Mouse (Mus musculus): ENCODE data around the gene Fam183b. TPM values are rescaled to one million over a fixed set of nuclear protein-coding genes. Genes with fewer than 3 reads are reported as not detected.

Gene Fam183b
- polyA plus RNA-seq (2014; fragmentation: Illumina TruSeq; extraction: RNeasy Lipid Tissue Mini Kit (QIAGEN cat#74804); ENCODE audit: low read depth, low replicate concordance): not detected

DNA sequence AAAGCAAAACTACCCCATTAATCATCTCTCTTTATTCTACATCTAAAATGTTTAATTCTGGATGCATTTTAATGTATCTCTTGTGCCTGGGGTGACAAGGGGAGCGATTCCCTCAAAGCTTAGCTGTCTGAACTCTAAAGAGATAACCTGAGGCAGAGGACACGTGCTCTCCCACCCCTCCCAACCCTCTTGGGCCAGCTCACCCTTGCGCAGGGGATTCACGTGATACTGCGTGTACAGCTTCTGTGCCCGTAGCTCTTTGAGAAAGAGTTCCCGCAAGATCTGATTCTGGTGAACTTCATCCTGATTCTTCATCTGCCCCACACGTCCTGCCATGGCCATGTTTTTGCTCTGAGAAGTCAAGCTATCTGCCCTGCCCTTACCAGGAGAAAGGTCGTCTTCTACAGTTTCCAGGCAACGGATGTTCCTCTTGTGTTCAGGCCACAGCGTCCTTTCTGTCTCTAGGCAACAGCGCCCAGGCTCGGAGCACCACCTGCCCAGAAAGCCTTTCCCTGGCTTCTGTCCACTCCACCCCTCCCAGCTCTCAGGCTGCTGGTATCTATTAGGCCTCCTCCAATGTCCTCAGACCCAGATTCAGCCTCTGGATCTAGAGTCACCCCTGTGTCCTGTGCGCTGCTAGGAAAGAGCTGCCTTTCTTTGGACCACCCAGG, at the start of gene Fam183b:
Gene Fam183b, minus strand, starts transcription at position 403 of the 671 bp plus-strand sequence.

GRCm38 (mm10) chr11:58846919-58847461, 45.2 kb upstream of the Fam183b start, which contains the start of gene Gm12258:
TSS of gene Gm12258 (plus strand) at chr11:58847158.

GRCm38 (mm10) chr11:58838951-58839350, 37.2 kb upstream of the Fam183b start, which contains the start of gene Olfr311:
TSS of gene Olfr311 (plus strand) at chr11:58839251.

DNA sequence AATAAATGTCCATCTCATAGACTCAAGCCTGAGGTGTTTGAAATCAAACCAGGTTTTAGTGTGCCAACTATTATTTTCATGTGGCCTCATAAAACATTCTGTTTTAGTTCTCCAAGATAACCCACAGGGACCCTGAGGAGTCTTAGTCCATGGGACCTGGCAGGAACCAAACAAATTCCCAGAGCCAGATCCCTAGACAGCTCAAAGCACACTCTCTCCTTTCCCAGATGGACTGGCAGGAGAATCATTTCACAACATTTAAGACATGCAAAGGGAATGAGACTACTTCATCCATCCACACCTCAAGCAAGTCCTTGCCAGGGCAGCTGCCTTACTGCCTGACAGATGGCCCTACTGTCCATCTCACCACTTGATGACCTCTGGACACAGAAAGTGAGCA, 27.2 kb upstream of the Fam183b start, which contains the start of gene Olfr312:
Gene Olfr312, plus strand, starts transcription at position 301 of the 400 bp plus-strand sequence.

GRCm38 (mm10) chr11:58814700-58815099, 12.9 kb upstream of the Fam183b start, which contains the start of gene Olfr313:
TSS of gene Olfr313 (plus strand) at chr11:58815000.

DNA sequence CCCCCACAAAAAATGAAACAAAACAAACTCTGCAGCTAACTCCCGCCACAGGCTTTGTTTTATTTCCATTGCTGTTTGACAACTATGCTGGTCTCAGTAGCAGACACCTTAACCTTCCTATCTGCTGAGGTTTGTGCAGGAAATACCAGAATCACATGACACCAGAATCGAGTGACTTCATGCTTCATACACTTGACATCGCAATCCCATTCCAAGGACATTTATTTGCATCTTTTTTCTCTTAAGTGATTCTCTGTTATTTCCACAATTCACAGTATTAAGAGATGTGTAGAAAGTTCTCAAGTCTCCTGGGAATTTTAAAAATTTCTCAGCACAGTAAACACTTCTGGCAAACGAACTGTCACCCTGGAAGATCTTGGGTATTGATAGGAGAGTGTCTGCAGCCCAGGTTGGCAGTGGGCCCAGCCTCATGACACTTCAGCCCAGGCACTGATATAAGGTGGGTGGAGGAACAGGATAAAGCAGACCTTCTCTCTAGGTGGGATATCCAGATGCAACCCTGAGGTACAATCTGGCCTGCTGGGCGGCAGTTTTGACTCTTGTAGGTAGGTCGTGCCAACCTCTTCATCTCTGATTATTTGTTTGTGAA, 19.2 kb downstream of the Fam183b start, which contains the start of gene Olfr314:
Gene Olfr314, plus strand, starts transcription at position 473 of the 610 bp plus-strand sequence.

DNA sequence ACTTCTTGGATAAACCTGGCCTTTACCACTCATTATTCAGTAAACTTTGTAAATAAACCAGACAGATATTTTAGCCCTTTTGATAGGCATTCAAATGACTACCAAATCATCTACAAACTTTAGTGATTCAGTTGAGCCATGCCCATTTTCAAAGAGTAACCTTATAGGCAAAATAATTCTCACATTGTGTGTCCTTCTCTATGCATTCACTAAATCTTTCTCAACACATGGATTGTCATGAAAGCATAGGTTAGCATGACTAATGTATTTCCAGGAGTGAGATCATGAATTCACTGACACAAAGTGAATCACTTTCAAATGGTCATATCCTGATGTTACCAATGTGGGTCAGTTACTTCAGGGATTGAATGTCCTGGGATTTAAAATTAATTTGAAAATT, 28.9 kb downstream of the Fam183b start, which contains the start of gene Olfr315:
Gene Olfr315, plus strand, starts transcription at position 301 of the 400 bp plus-strand sequence.

DNA sequence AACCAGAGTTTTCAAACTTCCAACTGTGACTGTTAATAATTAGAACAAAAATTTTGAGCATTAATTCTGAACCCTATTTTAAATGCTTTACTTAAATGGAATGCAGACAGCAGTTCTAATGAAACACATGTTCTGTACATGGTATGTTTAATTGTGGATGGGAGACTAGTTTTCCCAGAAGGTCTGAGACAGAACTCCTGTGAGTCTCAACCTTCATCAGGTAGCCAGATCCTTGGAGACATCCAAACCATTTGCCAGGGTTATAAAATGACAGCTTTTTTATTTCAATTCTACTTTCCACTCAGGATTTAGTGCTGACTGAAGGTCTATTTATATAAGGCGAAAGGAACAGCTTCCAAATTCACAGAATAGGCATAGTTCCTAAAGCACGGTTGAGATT, 49.3 kb downstream of the Fam183b start, which contains the start of gene Olfr316:
Gene Olfr316, plus strand, starts transcription at position 301 of the 400 bp plus-strand sequence.

Other genes with a start within 250 kb of the Fam183b start
- not detected for gene Olfr328, start 246.3 kb downstream of the Fam183b start, polyA plus RNA-seq (2014; fragmentation: Illumina TruSeq; extraction: RNeasy Lipid Tissue Mini Kit (QIAGEN cat#74804); ENCODE audit: low read depth, low replicate concordance)
- not detected for gene Olfr224, start 231.4 kb downstream of the Fam183b start, polyA plus RNA-seq (2014; fragmentation: Illumina TruSeq; extraction: RNeasy Lipid Tissue Mini Kit (QIAGEN cat#74804); ENCODE audit: low read depth, low replicate concordance)
- gene Olfr325, start 224.2 kb downstream of the Fam183b start, polyA plus RNA-seq (2014; fragmentation: Illumina TruSeq; extraction: RNeasy Lipid Tissue Mini Kit (QIAGEN cat#74804); ENCODE audit: low read depth, low replicate concordance): not detected
- gene Olfr324, start 206.8 kb downstream of the Fam183b start, polyA plus RNA-seq (2014; fragmentation: Illumina TruSeq; extraction: RNeasy Lipid Tissue Mini Kit (QIAGEN cat#74804); ENCODE audit: low read depth, low replicate concordance): not detected
- gene 2210407C18Rik, start 185.9 kb downstream of the Fam183b start, polyA plus RNA-seq (2014; fragmentation: Illumina TruSeq; extraction: RNeasy Lipid Tissue Mini Kit (QIAGEN cat#74804); ENCODE audit: low read depth, low replicate concordance): not detected
- not detected for gene Olfr323, start 171.5 kb downstream of the Fam183b start, polyA plus RNA-seq (2014; fragmentation: Illumina TruSeq; extraction: RNeasy Lipid Tissue Mini Kit (QIAGEN cat#74804); ENCODE audit: low read depth, low replicate concordance)
- gene Trim58, start 161.5 kb downstream of the Fam183b start, polyA plus RNA-seq (2014; fragmentation: Illumina TruSeq; extraction: RNeasy Lipid Tissue Mini Kit (QIAGEN cat#74804); ENCODE audit: low read depth, low replicate concordance): not detected
- not detected for gene Olfr322, start 143.2 kb downstream of the Fam183b start, polyA plus RNA-seq (2014; fragmentation: Illumina TruSeq; extraction: RNeasy Lipid Tissue Mini Kit (QIAGEN cat#74804); ENCODE audit: low read depth, low replicate concordance)
- not detected for gene Olfr320, start 120.9 kb downstream of the Fam183b start, polyA plus RNA-seq (2014; fragmentation: Illumina TruSeq; extraction: RNeasy Lipid Tissue Mini Kit (QIAGEN cat#74804); ENCODE audit: low read depth, low replicate concordance)
- gene Olfr319, start 102.8 kb downstream of the Fam183b start, polyA plus RNA-seq (2014; fragmentation: Illumina TruSeq; extraction: RNeasy Lipid Tissue Mini Kit (QIAGEN cat#74804); ENCODE audit: low read depth, low replicate concordance): not detected
- not detected for gene Olfr318, start 77.9 kb downstream of the Fam183b start, polyA plus RNA-seq (2014; fragmentation: Illumina TruSeq; extraction: RNeasy Lipid Tissue Mini Kit (QIAGEN cat#74804); ENCODE audit: low read depth, low replicate concordance)
- gene Olfr317, start 62.7 kb downstream of the Fam183b start, polyA plus RNA-seq (2014; fragmentation: Illumina TruSeq; extraction: RNeasy Lipid Tissue Mini Kit (QIAGEN cat#74804); ENCODE audit: low read depth, low replicate concordance): not detected
- not detected for gene Olfr316, start 49.2 kb downstream of the Fam183b start, polyA plus RNA-seq (2014; fragmentation: Illumina TruSeq; extraction: RNeasy Lipid Tissue Mini Kit (QIAGEN cat#74804); ENCODE audit: low read depth, low replicate concordance)
- gene Olfr315, start 28.8 kb downstream of the Fam183b start, polyA plus RNA-seq (2014; fragmentation: Illumina TruSeq; extraction: RNeasy Lipid Tissue Mini Kit (QIAGEN cat#74804); ENCODE audit: low read depth, low replicate concordance): not detected
- gene Olfr314, start 19.0 kb downstream of the Fam183b start, polyA plus RNA-seq (2014; fragmentation: Illumina TruSeq; extraction: RNeasy Lipid Tissue Mini Kit (QIAGEN cat#74804); ENCODE audit: low read depth, low replicate concordance): not detected
- gene Olfr313, start 13.0 kb upstream of the Fam183b start, polyA plus RNA-seq (2014; fragmentation: Illumina TruSeq; extraction: RNeasy Lipid Tissue Mini Kit (QIAGEN cat#74804); ENCODE audit: low read depth, low replicate concordance): not detected
- gene Olfr312, start 27.3 kb upstream of the Fam183b start, polyA plus RNA-seq (2014; fragmentation: Illumina TruSeq; extraction: RNeasy Lipid Tissue Mini Kit (QIAGEN cat#74804); ENCODE audit: low read depth, low replicate concordance): not detected
- gene Olfr311, start 37.3 kb upstream of the Fam183b start, polyA plus RNA-seq (2014; fragmentation: Illumina TruSeq; extraction: RNeasy Lipid Tissue Mini Kit (QIAGEN cat#74804); ENCODE audit: low read depth, low replicate concordance): not detected
- 6.3 TPM for gene Gm12258, start 45.2 kb upstream of the Fam183b start, polyA plus RNA-seq (2014; fragmentation: Illumina TruSeq; extraction: RNeasy Lipid Tissue Mini Kit (QIAGEN cat#74804); ENCODE audit: low read depth, low replicate concordance)
- gene 2810021J22Rik, start 65.3 kb upstream of the Fam183b start, polyA plus RNA-seq (2014; fragmentation: Illumina TruSeq; extraction: RNeasy Lipid Tissue Mini Kit (QIAGEN cat#74804); ENCODE audit: low read depth, low replicate concordance): 8.4 TPM
- 7.6 TPM for gene Zfp39, start 102.3 kb upstream of the Fam183b start, polyA plus RNA-seq (2014; fragmentation: Illumina TruSeq; extraction: RNeasy Lipid Tissue Mini Kit (QIAGEN cat#74804); ENCODE audit: low read depth, low replicate concordance)
- not detected for gene Btnl10, start 115.9 kb upstream of the Fam183b start, polyA plus RNA-seq (2014; fragmentation: Illumina TruSeq; extraction: RNeasy Lipid Tissue Mini Kit (QIAGEN cat#74804); ENCODE audit: low read depth, low replicate concordance)
- 14.1 TPM for gene Rnf187, start 137.0 kb upstream of the Fam183b start, polyA plus RNA-seq (2014; fragmentation: Illumina TruSeq; extraction: RNeasy Lipid Tissue Mini Kit (QIAGEN cat#74804); ENCODE audit: low read depth, low replicate concordance)
- not detected for gene Hist3h2ba, start 147.0 kb upstream of the Fam183b start, polyA plus RNA-seq (2014; fragmentation: Illumina TruSeq; extraction: RNeasy Lipid Tissue Mini Kit (QIAGEN cat#74804); ENCODE audit: low read depth, low replicate concordance)
- gene Hist3h2a, start 152.7 kb upstream of the Fam183b start, polyA plus RNA-seq (2014; fragmentation: Illumina TruSeq; extraction: RNeasy Lipid Tissue Mini Kit (QIAGEN cat#74804); ENCODE audit: low read depth, low replicate concordance): 23.7 TPM
- not detected for gene Trim17, start 152.7 kb upstream of the Fam183b start, polyA plus RNA-seq (2014; fragmentation: Illumina TruSeq; extraction: RNeasy Lipid Tissue Mini Kit (QIAGEN cat#74804); ENCODE audit: low read depth, low replicate concordance)
- gene Trim11, start 176.1 kb upstream of the Fam183b start, polyA plus RNA-seq (2014; fragmentation: Illumina TruSeq; extraction: RNeasy Lipid Tissue Mini Kit (QIAGEN cat#74804); ENCODE audit: low read depth, low replicate concordance): 0.44 TPM